Mouse (Mus musculus) spleen, adult 2 months (tissue): ENCODE measurements at regions not wholly inside any gene's neighbourhood (a gene's known extent, or its start where the extent isn't known, plus 50 kb on each side); places are given as distances from the start of the nearest gene placed in this dataset.

Source experiments
- CTCF ChIP-seq: fragments of 200-500 bp; IDR thresholded peaks from 2 replicates; pipeline ENCODE4 v1.5.1; 2011; ENCODE audit warnings: mild to moderate bottlenecking, inconsistent platforms; ENCODE audit not compliant: insufficient read depth, insufficient read length, insufficient replicate concordance; ENCODE audit errors: extremely low read depth
- POLR2A ChIP-seq: fragments of 200-500 bp; IDR thresholded peaks from 2 replicates; pipeline ENCODE4 v1.6.1; 2011; ENCODE audit warnings: low read depth, low read length, inconsistent platforms

GRCm38 (mm10) chr3:50879050-50879449 lies 345.2 kb upstream of the Noct start:
- TF ChIP-seq CTCF = no peak
- TF ChIP-seq POLR2A = no peak
